Mouse (Mus musculus) macrophage (primary cell): ENCODE measurements around the gene Fdx1. TPM values are rescaled to one million over a fixed set of nuclear protein-coding genes. Genes with fewer than 3 reads are reported as not detected.

Experiments
- H3K27ac ChIP-seq: fragments of 350-480 bp; formaldehyde crosslinking; 2 replicates; pipeline ENCODE4 v1.9.0; 2021
- H3K36me3 ChIP-seq: fragments of 350-480 bp; formaldehyde crosslinking; 2 replicates; pipeline ENCODE4 v1.9.0; 2021; ENCODE audit errors: inconsistent target
- H3K4me3 ChIP-seq: fragments of 350-480 bp; formaldehyde crosslinking; 2 replicates; pipeline ENCODE4 v1.9.0; 2021; ENCODE audit errors: inconsistent target
- H3K79me2 ChIP-seq: fragments of 350-480 bp; formaldehyde crosslinking; 2 replicates; pipeline ENCODE4 v1.9.0; 2021; ENCODE audit errors: inconsistent target
- WGBS: methylation state at CpG from one replicate; pipeline ENCODE4 v1.1.7; 2026; ENCODE audit warnings: inconsistent platforms; ENCODE audit not compliant: missing documents; 5-methylcytosine and 5-hydroxymethylcytosine counted together
- polyA plus RNA-seq: library from polyadenylated mRNA; stranded (reverse); fragments of 250-400 nt; gene quantifications from 3 replicates; pipeline ENCODE4 v1.2.4, GENCODE M21; 2018; ENCODE audit warnings: inconsistent platforms

Fdx1 gene
- polyA plus RNA-seq, 1 experiment from 2014 or later = 3.5 TPM

DNA sequence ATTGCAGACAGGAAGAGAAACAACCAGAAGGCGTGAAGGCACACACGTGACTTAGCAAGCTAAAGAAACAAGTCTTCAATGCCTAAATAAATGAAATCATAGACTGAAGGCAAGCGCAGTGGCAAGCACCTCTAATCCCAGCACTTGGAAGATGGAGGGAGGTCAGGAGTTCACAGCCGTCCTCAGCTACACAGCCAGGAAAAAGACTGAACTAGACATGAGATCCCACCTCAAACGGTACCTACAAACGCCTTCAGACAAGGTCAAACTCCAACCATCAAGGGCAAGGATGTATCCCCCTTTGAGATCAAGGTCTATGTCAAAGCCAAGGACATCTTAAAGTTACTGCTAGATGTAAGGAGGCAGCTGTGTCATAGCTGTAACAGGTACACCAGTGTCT, 19.4 kb downstream of the Fdx1 start:
- no peaks in the 10 kb centered on the region for H3K36me3 ChIP-seq
- H3K79me2 ChIP-seq = no peaks in the 10 kb centered on the region
- WGBS = 92% methylated on average over 6 of the region's 6 CpGs

GRCm38 (mm10) chr9:51934641-51935040, 28.7 kb downstream of the Fdx1 start:
- H3K36me3 ChIP-seq = no peaks in the 10 kb centered on the region
- no peak overlapping the region for H3K27ac ChIP-seq
- H3K79me2 ChIP-seq = no peaks in the 10 kb centered on the region
- no peak overlapping the region for H3K4me3 ChIP-seq
- 67% methylated on average over 1 of the region's 1 CpGs for WGBS

More for the DNA sequence above, 19.4 kb downstream of the Fdx1 start:
- no peak overlapping the region for H3K27ac ChIP-seq
- H3K4me3 ChIP-seq = no peak overlapping the region

GRCm38 (mm10) chr9:51931997-51932396, 31.4 kb downstream of the Fdx1 start:
- 94% methylated on average over 3 of the region's 3 CpGs for WGBS
- no peak overlapping the region for H3K27ac ChIP-seq

GRCm38 (mm10) chr9:51931054-51931690, 32.2 kb downstream of the Fdx1 start:
- H3K27ac ChIP-seq = no peak overlapping the region
- H3K79me2 ChIP-seq = no peaks in the 10 kb centered on the region
- H3K36me3 ChIP-seq = no peaks in the 10 kb centered on the region
- no peak overlapping the region for H3K4me3 ChIP-seq
- 90% methylated on average over 7 of the region's 7 CpGs for WGBS

More at GRCm38 (mm10) chr9:51931997-51932396, 31.4 kb downstream of the Fdx1 start:
- Histone ChIP-seq H3K4me3 (no peak overlapping the region), H3K79me2 (no peaks in the 10 kb centered on the region), H3K36me3 (no peaks in the 10 kb centered on the region)

GRCm38 (mm10) chr9:51929972-51930371, 33.4 kb downstream of the Fdx1 start:
- H3K27ac ChIP-seq = no peak overlapping the region
- no peaks in the 10 kb centered on the region for H3K36me3 ChIP-seq
- no peak overlapping the region for H3K4me3 ChIP-seq
- no peaks in the 10 kb centered on the region for H3K79me2 ChIP-seq
- WGBS = 75% methylated on average over 5 of the region's 5 CpGs

GRCm38 (mm10) chr9:51928659-51929058, 34.7 kb downstream of the Fdx1 start:
- Histone ChIP-seq H3K27ac (no peak overlapping the region), H3K79me2 (no peaks in the 10 kb centered on the region), H3K4me3 (no peak overlapping the region), H3K36me3 (no peaks in the 10 kb centered on the region)
- 89% methylated on average over 7 of the region's 7 CpGs for WGBS

DNA sequence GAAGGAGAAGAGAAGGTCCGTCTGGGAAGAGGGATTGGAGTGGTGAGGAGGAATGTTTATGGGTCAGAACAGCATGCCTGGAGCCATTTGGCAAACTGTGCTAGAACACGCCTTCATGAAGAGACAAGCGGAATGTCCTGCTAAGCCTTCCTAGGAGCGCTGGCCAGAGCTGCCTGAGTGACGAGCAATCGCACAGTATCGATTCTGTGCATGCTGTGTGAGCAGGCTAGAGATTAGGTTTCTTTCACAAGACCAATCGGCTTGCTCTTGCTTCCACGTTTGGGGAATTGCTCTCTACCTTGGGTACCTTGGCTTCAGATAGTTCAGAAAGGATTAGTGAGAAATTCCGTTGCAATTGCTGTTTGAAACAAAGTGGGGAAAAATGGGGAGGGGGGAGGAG, 35.2 kb downstream of the Fdx1 start:
- WGBS = 89% methylated on average over 10 of the region's 10 CpGs
- Histone ChIP-seq H3K27ac (no peak overlapping the region), H3K36me3 (no peaks in the 10 kb centered on the region), H3K79me2 (no peaks in the 10 kb centered on the region), H3K4me3 (no peak overlapping the region)

GRCm38 (mm10) chr9:51927680-51928079, 35.7 kb downstream of the Fdx1 start:
- no peak overlapping the region for H3K4me3 ChIP-seq
- no peaks in the 10 kb centered on the region for H3K79me2 ChIP-seq
- 85% methylated on average over 3 of the region's 3 CpGs for WGBS
- H3K36me3 ChIP-seq = no peaks in the 10 kb centered on the region
- no peak overlapping the region for H3K27ac ChIP-seq

GRCm38 (mm10) chr9:51926629-51927028, 36.7 kb downstream of the Fdx1 start:
- Histone ChIP-seq H3K4me3 (no peak overlapping the region), H3K27ac (no peak overlapping the region), H3K79me2 (no peaks in the 10 kb centered on the region), H3K36me3 (no peaks in the 10 kb centered on the region)
- WGBS = 90% methylated on average over 7 of the region's 8 CpGs

GRCm38 (mm10) chr9:51924551-51925081, 38.7 kb downstream of the Fdx1 start:
- Histone ChIP-seq H3K27ac (no peak overlapping the region), H3K36me3 (no peaks in the 10 kb centered on the region), H3K4me3 (no peak overlapping the region), H3K79me2 (no peaks in the 10 kb centered on the region)
- 86% methylated on average over 8 of the region's 8 CpGs for WGBS

- 95% methylated on average over 2 of the region's 2 CpGs for WGBS
- Histone ChIP-seq H3K36me3 (no peaks in the 10 kb centered on the region), H3K27ac (no peak overlapping the region), H3K4me3 (no peak overlapping the region), H3K79me2 (no peaks in the 10 kb centered on the region)
Measured at GRCm38 (mm10) chr9:51922756-51923155, 40.6 kb downstream of the Fdx1 start.

DNA sequence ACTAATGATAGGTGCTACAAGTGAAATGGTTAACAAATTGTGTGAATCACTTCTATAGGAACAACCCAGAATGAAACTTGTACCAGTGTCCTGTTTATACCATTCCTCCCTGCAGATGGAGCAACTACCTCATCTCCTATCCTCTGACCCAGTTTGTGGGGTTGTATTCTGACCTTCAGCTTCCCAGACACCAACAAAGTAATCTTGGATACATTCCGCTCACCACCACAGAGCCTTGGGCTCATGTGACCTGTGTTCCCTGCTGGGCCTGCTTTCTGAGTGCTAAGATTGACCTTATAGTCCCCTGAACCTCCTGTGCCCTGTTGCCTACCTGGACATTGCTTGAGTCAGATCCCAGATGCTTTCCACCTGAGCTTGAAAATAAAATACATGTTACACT, 47.8 kb downstream of the Fdx1 start:
- no peaks in the 10 kb centered on the region for H3K79me2 ChIP-seq
- 100% methylated on average over 1 of the region's 1 CpGs for WGBS
- no peaks in the 10 kb centered on the region for H3K36me3 ChIP-seq
- no peak overlapping the region for H3K27ac ChIP-seq
- H3K4me3 ChIP-seq = no peak overlapping the region

GRCm38 (mm10) chr9:51914481-51915120, 48.8 kb downstream of the Fdx1 start:
- Histone ChIP-seq H3K36me3 (no peaks in the 10 kb centered on the region), H3K79me2 (no peaks in the 10 kb centered on the region), H3K4me3 (no peak overlapping the region), H3K27ac (no peak overlapping the region)
- WGBS = 90% methylated on average over 15 of the region's 15 CpGs

DNA sequence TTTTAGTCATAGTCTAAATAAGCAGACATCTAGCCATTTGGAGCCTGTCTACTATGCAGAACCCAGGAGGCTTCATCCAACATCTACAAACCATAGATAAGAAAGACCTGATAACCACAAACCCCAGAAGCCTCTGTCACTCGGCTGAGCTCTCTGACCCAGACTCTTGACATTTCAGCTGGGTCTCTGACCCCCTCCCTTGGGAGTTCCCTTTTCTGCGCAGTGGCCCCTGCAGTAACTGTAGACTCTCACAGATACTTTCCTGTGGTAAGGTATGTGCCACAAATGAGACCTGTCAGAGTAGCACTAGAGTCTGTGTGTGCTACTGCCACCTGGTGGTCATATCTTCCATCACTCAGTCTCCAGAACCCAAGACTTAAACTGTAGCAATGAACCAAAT, 54.5 kb downstream of the Fdx1 start:
- no peak overlapping the region for H3K27ac ChIP-seq
- H3K4me3 ChIP-seq = no peak overlapping the region
- WGBS = 5% methylated on average over 2 of the region's 2 CpGs
- no peaks in the 10 kb centered on the region for H3K79me2 ChIP-seq
- no peaks in the 10 kb centered on the region for H3K36me3 ChIP-seq

GRCm38 (mm10) chr9:51908255-51908654, 55.1 kb downstream of the Fdx1 start:
- 85% methylated on average over 3 of the region's 3 CpGs for WGBS

More at GRCm38 (mm10) chr9:51908255-51908654, 55.1 kb downstream of the Fdx1 start:
- no peaks in the 10 kb centered on the region for H3K79me2 ChIP-seq
- H3K36me3 ChIP-seq = no peaks in the 10 kb centered on the region
- H3K4me3 ChIP-seq = no peak overlapping the region
- H3K27ac ChIP-seq = no peak overlapping the region
